Mouse (Mus musculus): ENCODE results near the gene Med16.

GRCm38 (mm10) chr10:79921572-79921971 lies 12.8 kb upstream of the Med16 start:
- no peak for TF ChIP-seq CTCF (IDR thresholded peaks at IDR 0.05; ENCODE audit: low read depth, low read length)
- no peak for TF ChIP-seq GATA1 (IDR thresholded peaks at IDR 0.05; ENCODE audit: borderline replicate concordance, low read length)
- no peak for TF ChIP-seq POLR2AphosphoS5 (IDR thresholded peaks at IDR 0.05; ENCODE audit: insufficient replicate concordance, low read depth, low read length)
- no peak for TF ChIP-seq GATA2 (IDR thresholded peaks at IDR 0.05; ENCODE audit: borderline replicate concordance, low read depth, low read length)
- TF ChIP-seq TAL1 (conservative IDR thresholded peaks at IDR 0.05; ENCODE audit: low read depth, low read length) = no peak
